Mouse (Mus musculus): ENCODE measurements around the gene Rps12.

- TF ChIP-seq CTCF (IDR thresholded peaks at IDR 0.05; ENCODE audit: low read depth) (0 out of 2 replicates have a peak, but pooled peaks have one; percentile 0), EP300 (IDR thresholded peaks at IDR 0.05; ENCODE audit: low read depth) (peak; percentile 98)
Measured at GRCm38 (mm10) chr10:23787062-23787821, at the start of gene Rps12.
